Mouse (Mus musculus): ENCODE results near the gene Fyttd1. TPM values are rescaled to one million over a fixed set of nuclear protein-coding genes. Genes with fewer than 3 reads are reported as not detected.
"Not testable (repeated sequence)": the region's sequence is repeated elsewhere in the genome, so short reads cannot be mapped to it uniquely, and the experiment has no call there.

Fyttd1 gene
- total RNA-seq, 2 experiments from 2014 or later: 120 to 139 TPM

DNA sequence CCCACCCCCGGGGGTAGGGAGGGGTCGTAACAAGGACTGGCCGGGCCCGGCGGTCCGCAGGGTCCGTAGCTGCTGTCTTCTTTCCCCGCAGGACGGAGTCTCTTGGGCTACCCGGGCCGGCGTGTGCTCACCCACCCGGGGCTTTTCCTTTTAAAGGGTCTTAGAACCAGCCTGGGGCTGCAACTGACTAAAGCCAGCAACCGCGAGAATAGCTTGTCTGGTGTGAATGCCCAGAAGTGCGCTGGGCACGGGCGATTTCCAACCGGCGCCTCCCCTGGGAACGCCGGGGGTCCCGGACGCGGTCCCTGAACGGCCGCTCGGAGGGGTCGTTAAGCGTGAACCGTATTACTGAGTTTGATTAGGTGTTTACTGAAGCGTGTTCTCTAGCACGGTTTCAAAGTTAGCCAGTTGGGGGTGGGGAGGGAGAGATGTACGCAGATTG is 878 bp downstream of the Fyttd1 start:
- intact Hi-C loops (cut with DNase I): no loop called here
- DNase-seq: no peak

DNA sequence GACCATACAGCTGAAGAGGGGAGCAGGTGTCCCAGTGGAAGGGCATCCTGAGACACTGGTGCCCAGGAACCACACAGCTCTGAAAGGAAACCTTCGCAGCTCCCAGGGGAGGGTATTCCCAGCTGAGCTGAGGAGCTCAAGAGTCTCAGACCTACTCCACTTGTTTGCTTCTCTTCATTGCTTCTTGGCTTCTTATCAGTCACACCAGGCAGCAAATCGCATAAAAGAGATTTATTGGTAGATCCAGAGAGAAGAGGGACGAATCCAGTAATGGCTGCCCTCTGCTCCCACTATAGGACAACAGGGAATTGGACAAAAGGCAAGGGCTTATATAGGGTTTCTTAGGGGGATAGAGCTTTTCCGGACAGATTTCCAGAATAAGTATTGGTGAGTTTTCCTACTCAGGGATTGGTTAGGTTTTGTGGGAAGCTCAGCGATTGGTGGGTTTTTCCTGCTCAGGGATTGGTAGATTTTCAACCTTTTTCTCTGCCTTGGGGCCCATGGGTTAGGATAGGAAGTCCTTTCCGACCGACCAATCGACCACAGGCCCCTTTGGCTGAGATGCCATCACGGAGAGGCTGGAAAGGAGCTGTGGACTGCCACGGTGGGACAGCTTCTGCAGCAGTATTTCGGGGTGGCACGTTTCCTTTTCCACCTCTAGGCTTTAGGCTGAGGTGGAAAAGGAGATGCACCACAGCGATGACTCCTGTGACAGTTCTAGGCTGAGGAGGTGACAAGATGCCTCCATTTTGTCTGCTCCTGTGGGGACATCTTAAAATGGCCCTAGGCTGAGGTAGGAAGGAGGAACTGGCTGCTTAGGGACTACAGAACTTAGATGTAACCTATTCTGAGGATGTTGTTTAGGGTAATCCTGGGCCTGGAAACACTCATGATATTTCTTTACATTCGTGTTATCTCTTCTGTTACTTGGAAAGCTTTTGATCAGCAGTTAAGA is 1.9 kb downstream of the Fyttd1 start:
- DNase-seq: no peak
- intact Hi-C loops (cut with DNase I): no loop called here

- intact Hi-C loops (cut with DNase I): loop anchor here (10.0 kb wide), 1 partner anchor 67 kb away; the partner anchor contains the start of gene Smbd1
- no peak for DNase-seq
Observed at GRCm38 (mm10) chr16:32881538-32881937, 4.2 kb downstream of the Fyttd1 start.

DNA sequence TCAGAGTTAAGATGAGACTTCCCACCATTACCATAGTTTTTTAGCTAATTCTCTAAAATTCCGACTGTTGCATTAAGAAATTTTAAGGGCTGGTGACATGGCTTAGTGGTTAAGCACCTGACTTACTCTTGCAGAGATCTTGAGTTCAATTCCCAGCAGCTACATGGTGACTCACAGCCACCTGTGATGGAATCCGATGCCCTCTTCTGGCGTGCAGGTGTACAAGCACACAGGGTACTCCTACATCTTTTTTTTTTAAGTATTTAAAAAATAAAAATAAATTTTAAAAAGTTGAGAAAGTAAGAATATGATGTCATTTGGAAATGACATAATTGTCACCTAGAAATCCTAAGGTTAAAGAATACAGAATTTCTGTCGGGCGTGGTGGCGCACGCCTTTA is 10.7 kb downstream of the Fyttd1 start:
- intact Hi-C loops (cut with DNase I): loop anchor here (10.0 kb wide), 1 partner anchor 73 kb away; the partner anchor contains the start of gene Smbd1
- no peak for DNase-seq

- intact Hi-C loops (cut with DNase I): loop anchor here (10.0 kb wide), 1 partner anchor 75 kb away; the partner anchor contains the start of gene Smbd1
Observed at GRCm38 (mm10) chr16:32889881-32890280, 12.6 kb downstream of the Fyttd1 start.

GRCm38 (mm10) chr16:32896126-32896525 is 18.8 kb downstream of the Fyttd1 start:
- intact Hi-C loops (cut with DNase I): no loop called here
- DNase-seq: no peak

More at GRCm38 (mm10) chr16:32889881-32890280, 12.6 kb downstream of the Fyttd1 start:
- DNase-seq: no peak

GRCm38 (mm10) chr16:32901360-32902050 is 24.2 kb downstream of the Fyttd1 start:
- DNase-seq: no peak
- intact Hi-C loops (cut with DNase I): no loop called here

GRCm38 (mm10) chr16:32902051-32902428 is 24.7 kb downstream of the Fyttd1 start:
- no peak for DNase-seq
- intact Hi-C loops (cut with DNase I): no loop called here

- intact Hi-C loops (cut with DNase I): no loop called here
- DNase-seq: no peak
Observed at GRCm38 (mm10) chr16:32906186-32906585, 28.9 kb downstream of the Fyttd1 start.

- DNase-seq: no peak
- intact Hi-C loops (cut with DNase I): no loop called here
Observed at GRCm38 (mm10) chr16:32906727-32907126, 29.4 kb downstream of the Fyttd1 start.

GRCm38 (mm10) chr16:32913212-32913611 is 35.9 kb downstream of the Fyttd1 start:
- intact Hi-C loops (cut with DNase I): no loop called here
- DNase-seq: no peak

DNA sequence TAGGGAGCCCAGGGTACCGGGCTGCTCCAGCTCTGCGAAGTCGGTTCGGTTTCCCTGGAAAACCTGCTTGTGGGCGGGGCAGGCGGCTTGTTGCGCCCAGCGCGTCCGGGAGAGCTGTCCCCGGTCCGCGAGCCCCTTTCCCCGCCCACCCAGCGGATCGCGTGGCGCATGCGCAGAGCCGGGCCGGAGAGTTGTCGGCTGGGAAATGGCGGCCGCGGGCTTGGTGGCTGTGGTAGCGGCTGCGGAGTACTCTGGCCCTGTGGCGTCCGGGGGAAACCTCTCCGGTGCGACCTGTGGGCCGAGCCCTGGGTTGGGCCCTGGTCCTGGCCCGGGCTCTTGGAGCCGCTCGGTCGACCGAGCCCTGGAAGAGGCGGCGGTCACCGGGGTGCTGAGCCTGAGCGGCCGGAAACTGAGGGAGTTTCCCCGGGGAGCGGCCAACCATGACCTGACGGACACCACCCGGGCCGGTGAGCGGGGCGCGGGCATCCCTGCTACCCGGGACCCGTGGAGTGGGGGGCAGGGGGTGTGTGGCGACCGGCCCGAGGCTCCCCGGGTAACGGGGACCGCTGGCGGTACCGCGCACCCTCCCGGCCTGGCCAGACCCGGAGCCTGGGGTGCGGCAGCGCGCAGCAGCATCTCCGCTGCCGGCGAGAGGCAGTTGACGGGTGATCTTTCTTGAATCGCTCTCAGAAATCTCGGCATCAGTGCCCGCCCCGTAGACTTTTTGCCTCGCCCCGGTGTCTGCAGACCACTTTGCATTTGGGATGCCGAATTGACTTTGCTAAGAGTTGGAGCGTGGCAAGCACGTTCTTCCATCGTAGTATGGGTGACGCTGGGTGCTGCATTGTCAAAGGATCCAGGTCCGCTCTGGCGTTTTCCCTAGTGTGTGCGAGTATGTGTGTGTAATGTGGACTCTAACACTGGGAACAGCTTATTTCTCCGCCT is 36.9 kb downstream of the Fyttd1 start, which contains the start of gene Lrch3:
TSS of gene Lrch3 (plus strand) at position 164 of the 945 bp plus-strand sequence.
- intact Hi-C loops (cut with DNase I): no loop called here
- DNase-seq: peak; percentile 97

GRCm38 (mm10) chr16:32915292-32916068 is 38.2 kb downstream of the Fyttd1 start:
- intact Hi-C loops (cut with DNase I): no loop called here

GRCm38 (mm10) chr16:32926629-32927028 is 49.3 kb downstream of the Fyttd1 start:
- intact Hi-C loops (cut with DNase I); DNase-seq: not testable (repeated sequence)

More at GRCm38 (mm10) chr16:32915292-32916068, 38.2 kb downstream of the Fyttd1 start:
- no peak for DNase-seq

- DNase-seq: no peak
- intact Hi-C loops (cut with DNase I): no loop called here
Observed at GRCm38 (mm10) chr16:32927044-32927443, 49.7 kb downstream of the Fyttd1 start.

DNA sequence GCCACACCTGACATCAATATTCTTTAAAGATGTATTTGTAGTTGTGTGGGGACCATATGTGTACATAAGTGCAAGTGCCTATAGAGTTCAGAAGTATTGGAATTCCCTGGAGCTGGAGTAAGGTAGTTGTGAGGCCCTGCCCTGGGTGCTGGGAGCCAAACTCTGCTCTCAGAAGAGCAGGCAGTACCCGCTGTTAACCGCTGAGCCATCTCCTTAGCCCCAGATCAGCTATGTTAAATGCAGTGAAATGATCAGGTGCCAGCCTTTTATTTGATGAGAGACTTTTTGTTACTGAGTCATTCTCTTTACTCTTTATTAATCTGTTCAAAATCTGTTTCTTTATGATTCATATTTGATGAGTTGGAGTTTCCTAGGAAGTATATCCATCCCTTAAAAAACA is 52.6 kb downstream of the Fyttd1 start:
- intact Hi-C loops (cut with DNase I): no loop called here

GRCm38 (mm10) chr16:32934470-32934869 is 57.2 kb downstream of the Fyttd1 start:
- intact Hi-C loops (cut with DNase I): no loop called here
- no peak for DNase-seq

More for the DNA sequence above, 52.6 kb downstream of the Fyttd1 start:
- no peak for DNase-seq

GRCm38 (mm10) chr16:32935088-32935487 is 57.8 kb downstream of the Fyttd1 start:
- no peak for DNase-seq
- intact Hi-C loops (cut with DNase I): no loop called here

DNA sequence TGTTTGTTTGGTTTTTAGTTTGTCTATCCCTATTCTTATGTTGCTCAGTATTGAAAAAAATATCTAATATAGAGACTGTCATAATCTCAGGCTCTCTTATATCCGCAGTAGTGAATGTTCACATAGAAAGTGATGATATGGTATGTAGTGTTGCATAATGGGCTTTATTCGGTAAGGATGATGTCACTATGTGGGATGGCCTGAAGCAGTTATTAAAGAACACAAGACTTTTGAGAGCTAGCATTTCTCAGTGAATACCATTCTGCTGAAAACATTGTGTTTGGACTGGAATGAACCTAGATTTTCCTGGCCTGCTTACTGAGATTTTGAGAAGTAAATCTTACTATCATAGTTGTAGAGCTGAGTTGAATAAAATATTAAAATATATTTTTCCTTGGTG is 60.1 kb downstream of the Fyttd1 start:
- no peak for DNase-seq
- intact Hi-C loops (cut with DNase I): no loop called here

Measured in left cerebral cortex, postnatal 4 days (tissue).